Mouse (Mus musculus) E14TG2a.4 (cell line): Measurements from ENCODE around the gene Kdm4c.
"Not testable (repeated sequence)": the region's sequence is repeated elsewhere in the genome, so short reads cannot be mapped to it uniquely, and the experiment has no call there.

ENCODE experiments used
- NANOG ChIP-seq: IDR thresholded peaks from 2 replicates; pipeline ENCODE4 v1.6.1; 2014; ENCODE audit warnings: borderline replicate concordance, low read length, mixed read lengths
- POU5F1 ChIP-seq: IDR thresholded peaks from 2 replicates; pipeline ENCODE4 v1.6.1; 2014; ENCODE audit warnings: low read length, borderline replicate concordance

DNA sequence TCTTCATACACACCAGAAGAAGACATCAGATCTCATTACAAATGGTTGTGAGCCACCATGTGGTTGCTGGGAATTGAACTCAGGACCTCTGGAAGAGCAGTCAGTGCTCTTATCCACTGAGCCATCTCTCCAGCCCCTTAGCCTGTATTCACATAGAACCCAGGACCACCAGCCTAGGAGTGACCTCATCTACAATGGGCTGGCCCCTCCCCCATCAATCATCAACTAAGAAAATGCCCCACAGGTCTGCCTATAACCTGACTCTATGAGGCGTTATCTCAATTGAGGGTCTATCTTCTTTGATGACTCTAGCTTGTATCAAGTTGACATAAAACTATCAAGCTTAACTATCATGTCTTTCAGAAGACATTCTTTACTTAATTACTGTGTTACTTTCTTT lies 20.5 kb upstream of the Kdm4c start:
- not testable (repeated sequence) for TF ChIP-seq POU5F1, NANOG
